Mouse (Mus musculus) myocyte (in vitro differentiated cells): ENCODE data around the gene Gabbr2. TPM values are rescaled to one million over a fixed set of nuclear protein-coding genes. Genes with fewer than 3 reads are reported as not detected.

ENCODE experiments used
- H3K27me3 ChIP-seq: one replicate; pipeline ENCODE4 v1.6.1; 2011; ENCODE audit not compliant: control insufficient read depth, insufficient read depth, insufficient read length
- H3K36me3 ChIP-seq: one replicate; pipeline ENCODE4 v1.6.1; 2011; ENCODE audit not compliant: control insufficient read depth, insufficient read depth
- H3K4me2 ChIP-seq: one replicate; pipeline ENCODE4 v1.6.1; 2011; ENCODE audit warnings: low read depth, control low read depth
- H3K4me3 ChIP-seq: one replicate; pipeline ENCODE4 v1.5.1; 2011; ENCODE audit warnings: mild to moderate bottlenecking, control low read depth, moderate library complexity
- H3K79me2 ChIP-seq: one replicate; pipeline ENCODE4 v1.6.1; 2011; ENCODE audit not compliant: control insufficient read depth, insufficient read depth
- H3ac ChIP-seq: one replicate; pipeline ENCODE4 v1.6.1; 2011; ENCODE audit not compliant: control insufficient read depth, insufficient read length
- CEBPB ChIP-seq: IDR thresholded peaks from 2 replicates; pipeline ENCODE4 v1.6.1; 2011; ENCODE audit warnings: mild to moderate bottlenecking, moderate library complexity; ENCODE audit not compliant: poor library complexity, insufficient read depth, severe bottlenecking
- E2F4 ChIP-seq: IDR thresholded peaks from one replicate; pipeline ENCODE4 v1.6.1; 2011; ENCODE audit warnings: mild to moderate bottlenecking, control low read depth, moderate library complexity; ENCODE audit not compliant: insufficient read depth
- MAX ChIP-seq: IDR thresholded peaks from one replicate; pipeline ENCODE4 v1.6.1; 2011; ENCODE audit warnings: low read depth, mild to moderate bottlenecking, control low read depth
- MYOD1 ChIP-seq, 3 experiments: IDR thresholded peaks; one replicate each; pipeline ENCODE4 v1.6.1; 2011; ENCODE audit warnings: control low read depth in 2 of 3, low read depth in 2 of 3, mild to moderate bottlenecking in 2 of 3, moderate library complexity in 1 of 3; ENCODE audit not compliant: insufficient read length in 2 of 3, control insufficient read depth in 1 of 3
- MYOG ChIP-seq, 3 experiments: IDR thresholded peaks; one replicate each; pipeline ENCODE4 v1.6.1; 2011; ENCODE audit warnings: control low read depth in 2 of 3, low read depth in 2 of 3, mild to moderate bottlenecking in 2 of 3; ENCODE audit not compliant: insufficient read length in 2 of 3, control insufficient read depth in 1 of 3, insufficient read depth in 1 of 3
- POLR2A ChIP-seq: IDR thresholded peaks from one replicate; pipeline ENCODE4 v1.6.1; 2011; ENCODE audit warnings: low read depth, mild to moderate bottlenecking, control low read depth, moderate library complexity; ENCODE audit not compliant: insufficient read length
- POLR2AphosphoS2 ChIP-seq: IDR thresholded peaks from one replicate; pipeline ENCODE4 v1.6.1; 2011; ENCODE audit warnings: low read depth, control low read depth; ENCODE audit not compliant: insufficient read length
- REST ChIP-seq: IDR thresholded peaks from one replicate; pipeline ENCODE4 v1.6.1; 2011; ENCODE audit warnings: mild to moderate bottlenecking, control low read depth, moderate library complexity; ENCODE audit not compliant: insufficient read depth, insufficient read length
- SRF ChIP-seq: IDR thresholded peaks from one replicate; pipeline ENCODE4 v1.6.1; 2011; ENCODE audit warnings: low read depth; ENCODE audit not compliant: control insufficient read depth, insufficient read length
- TCF12 ChIP-seq: IDR thresholded peaks from one replicate; pipeline ENCODE4 v1.6.1; 2011; ENCODE audit warnings: mild to moderate bottlenecking, control low read depth; ENCODE audit not compliant: poor library complexity, insufficient read depth, severe bottlenecking
- TCF3 ChIP-seq: IDR thresholded peaks from one replicate; pipeline ENCODE4 v1.6.1; 2011; ENCODE audit warnings: low read depth, control low read depth; ENCODE audit not compliant: insufficient read length
- USF1 ChIP-seq: IDR thresholded peaks from one replicate; pipeline ENCODE4 v1.6.1; 2011; ENCODE audit warnings: low read depth, mild to moderate bottlenecking, control low read depth, moderate library complexity
- polyA plus RNA-seq: library from polyadenylated mRNA; unstranded; fragments of >200 nt; fragmentation: generic; extraction: Trizol; gene quantifications from one replicate; pipeline ENCODE4 v1.2.1, GENCODE M21; 2012; ENCODE audit warnings: missing spikeins

Gabbr2 gene
- polyA plus RNA-seq, 1 experiment, result not detected

DNA sequence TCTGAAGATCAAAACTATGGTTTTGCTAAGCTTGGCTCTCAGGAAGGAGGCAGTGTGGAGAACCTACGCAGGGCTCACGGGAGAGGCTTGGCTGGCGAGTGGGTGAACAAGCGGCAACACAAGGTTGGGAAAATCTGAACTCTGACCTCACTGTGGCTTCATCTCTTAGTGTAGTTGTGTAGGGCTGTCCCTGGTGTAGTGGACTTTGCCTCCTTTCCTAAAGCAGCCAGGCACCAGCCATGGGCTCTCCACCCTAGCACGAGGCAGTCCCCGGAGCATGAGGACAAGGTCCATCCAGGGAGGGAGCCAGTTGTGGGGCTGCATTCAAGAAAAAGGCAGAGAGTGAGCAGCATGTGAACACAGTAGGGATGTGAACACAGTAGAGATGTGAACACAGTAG is 31.9 kb downstream of the Gabbr2 start:
- Histone ChIP-seq H3K79me2 (no peaks in the 10 kb centered on the region), H3ac (no peak overlapping the region), H3K27me3 (no peaks in the 10 kb centered on the region), H3K4me3 (no peak overlapping the region), H3K36me3 (no peaks in the 10 kb centered on the region), H3K4me2 (no peak overlapping the region)
- TF ChIP-seq E2F4, result no peak
- no peak for TF ChIP-seq POLR2AphosphoS2
- TF ChIP-seq MYOD1 (IDR thresholded peaks at IDR 0.05; ENCODE audit: control insufficient read depth in 1 of 3, insufficient read length in 2 of 3, low read depth in 2 of 3), result no peak
- TF ChIP-seq TCF12, result no peak
- no peak for TF ChIP-seq MYOG (IDR thresholded peaks at IDR 0.05; ENCODE audit: control insufficient read depth in 1 of 3, insufficient read depth in 1 of 3, insufficient read length in 2 of 3, low read depth in 2 of 3)
- no peak for TF ChIP-seq MAX
- no peak for TF ChIP-seq SRF
- no peak for TF ChIP-seq TCF3
- TF ChIP-seq POLR2A, result no peak
- no peak for TF ChIP-seq USF1
- TF ChIP-seq REST, result no peak
- no peak for TF ChIP-seq CEBPB

GRCm38 (mm10) chr4:46957955-46958354 is 33.7 kb downstream of the Gabbr2 start:
- no peak overlapping the region for H3K4me2 ChIP-seq
- TF ChIP-seq MYOD1 (IDR thresholded peaks at IDR 0.05; ENCODE audit: control insufficient read depth in 1 of 3, insufficient read length in 2 of 3, low read depth in 2 of 3) (no peak), POLR2A (no peak)
- H3K27me3 ChIP-seq, result no peaks in the 10 kb centered on the region
- no peaks in the 10 kb centered on the region for H3K79me2 ChIP-seq
- H3K36me3 ChIP-seq, result no peaks in the 10 kb centered on the region
- H3ac ChIP-seq, result no peak overlapping the region
- H3K4me3 ChIP-seq, result no peak overlapping the region

DNA sequence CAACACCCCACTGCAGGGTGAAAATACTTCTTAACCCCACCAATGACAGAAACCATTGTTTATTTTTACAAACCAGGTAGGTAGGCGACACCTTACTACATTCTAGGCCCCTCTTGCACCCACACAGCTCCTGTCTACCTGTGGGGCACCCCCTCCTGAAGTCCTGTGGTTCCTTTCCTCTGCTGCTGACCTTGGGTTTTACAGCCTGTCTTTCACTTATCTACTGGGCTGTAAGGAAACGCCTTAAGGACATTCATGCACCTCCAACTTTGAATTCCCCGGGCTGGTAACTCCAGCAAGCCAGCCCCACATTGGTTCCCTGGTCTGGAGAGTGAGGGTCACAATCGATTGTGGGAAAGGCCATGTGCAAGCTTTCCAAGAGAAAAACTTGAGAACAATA is 34.7 kb downstream of the Gabbr2 start:
- TF ChIP-seq REST (no peak), CEBPB (no peak), POLR2AphosphoS2 (no peak), TCF12 (no peak), SRF (no peak), USF1 (no peak), E2F4 (no peak), POLR2A (no peak), MYOD1 (IDR thresholded peaks at IDR 0.05; ENCODE audit: control insufficient read depth in 1 of 3, insufficient read length in 2 of 3, low read depth in 2 of 3) (no peak), MYOG (IDR thresholded peaks at IDR 0.05; ENCODE audit: control insufficient read depth in 1 of 3, insufficient read depth in 1 of 3, insufficient read length in 2 of 3, low read depth in 2 of 3) (no peak), MAX (no peak), TCF3 (no peak)
- Histone ChIP-seq H3K79me2 (no peaks in the 10 kb centered on the region), H3K27me3 (no peaks in the 10 kb centered on the region), H3ac (no peak overlapping the region), H3K4me3 (no peak overlapping the region), H3K36me3 (no peaks in the 10 kb centered on the region), H3K4me2 (no peak overlapping the region)

DNA sequence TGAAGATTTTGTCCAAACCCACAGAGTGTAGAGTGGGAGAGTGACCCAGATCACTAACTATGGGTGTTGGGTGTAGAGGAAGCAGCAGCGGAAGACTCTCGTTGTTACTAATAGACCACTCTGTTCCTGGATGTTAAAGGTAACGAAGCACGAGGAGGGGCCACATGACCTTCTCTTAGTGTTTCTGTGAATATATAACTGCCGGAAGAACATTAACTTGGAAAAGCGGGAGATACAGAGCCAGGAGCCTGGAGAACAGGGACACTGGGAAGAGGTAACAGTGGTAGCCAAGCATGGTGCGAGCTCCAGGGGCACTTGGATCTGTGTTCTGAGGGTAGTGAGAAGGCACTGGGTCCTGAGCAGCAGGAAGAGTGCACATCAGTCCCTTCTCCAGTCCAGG is 38.7 kb downstream of the Gabbr2 start:
- TF ChIP-seq POLR2AphosphoS2, result no peak
- no peak for TF ChIP-seq CEBPB
- no peak for TF ChIP-seq POLR2A
- Histone ChIP-seq H3K36me3 (no peaks in the 10 kb centered on the region), H3K4me2 (no peak overlapping the region), H3K27me3 (no peaks in the 10 kb centered on the region), H3K79me2 (no peaks in the 10 kb centered on the region), H3K4me3 (no peak overlapping the region), H3ac (no peak overlapping the region)

- Histone ChIP-seq H3ac (no peak overlapping the region), H3K4me3 (no peak overlapping the region), H3K79me2 (no peaks in the 10 kb centered on the region), H3K36me3 (no peaks in the 10 kb centered on the region), H3K27me3 (no peaks in the 10 kb centered on the region), H3K4me2 (no peak overlapping the region)
- no peak for TF ChIP-seq POLR2AphosphoS2
- TF ChIP-seq POLR2A, result no peak
- no peak for TF ChIP-seq MYOD1 (IDR thresholded peaks at IDR 0.05; ENCODE audit: control insufficient read depth in 1 of 3, insufficient read length in 2 of 3, low read depth in 2 of 3)
- TF ChIP-seq SRF, result no peak
- TF ChIP-seq TCF3, result no peak
Measured at GRCm38 (mm10) chr4:46952562-46952961, 39.1 kb downstream of the Gabbr2 start.

- H3K36me3 ChIP-seq, result no peaks in the 10 kb centered on the region
- no peak overlapping the region for H3K4me2 ChIP-seq
- no peaks in the 10 kb centered on the region for H3K27me3 ChIP-seq
- H3K79me2 ChIP-seq, result no peaks in the 10 kb centered on the region
- no peak for TF ChIP-seq MYOG (IDR thresholded peaks at IDR 0.05; ENCODE audit: control insufficient read depth in 1 of 3, insufficient read depth in 1 of 3, insufficient read length in 2 of 3, low read depth in 2 of 3)
- no peak for TF ChIP-seq SRF
- H3ac ChIP-seq, result no peak overlapping the region
- H3K4me3 ChIP-seq, result no peak overlapping the region
Measured at GRCm38 (mm10) chr4:46934291-46934690, 57.4 kb downstream of the Gabbr2 start.
